Mouse (Mus musculus) lung, postnatal 36 days (tissue): ENCODE data around the gene Lipo4.
"Not testable (repeated sequence)": the region's sequence is repeated elsewhere in the genome, so short reads cannot be mapped to it uniquely, and the experiment has no call there.

ENCODE experiments used
- DNase-seq: peaks from one replicate; pipeline ENCODE4 v3.0.0; 2022; ENCODE audit warnings: mixed read lengths

The Lipo4 gene

DNA sequence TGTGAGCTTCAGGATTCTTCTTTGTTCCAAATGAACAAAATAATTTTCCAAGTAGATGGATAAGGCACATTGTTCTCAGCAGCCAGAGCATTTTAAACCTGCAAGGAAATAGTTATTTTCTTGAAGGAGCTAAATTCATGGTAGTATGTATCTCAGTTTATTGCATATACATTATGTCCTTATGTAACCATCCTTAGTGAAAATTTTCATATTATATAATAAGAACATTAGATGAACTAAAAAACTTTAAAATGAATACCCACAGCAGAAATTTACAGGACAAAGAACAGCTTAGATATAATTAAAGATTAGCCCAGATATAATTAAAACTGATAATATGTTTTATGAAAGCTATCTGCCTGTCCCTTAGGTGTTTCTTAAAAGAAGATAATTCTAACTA lies at the start of gene Lipo4:
TSS of gene Lipo4 (minus strand) at position 101 of the 400 bp plus-strand sequence.
- no peak for DNase-seq

DNA sequence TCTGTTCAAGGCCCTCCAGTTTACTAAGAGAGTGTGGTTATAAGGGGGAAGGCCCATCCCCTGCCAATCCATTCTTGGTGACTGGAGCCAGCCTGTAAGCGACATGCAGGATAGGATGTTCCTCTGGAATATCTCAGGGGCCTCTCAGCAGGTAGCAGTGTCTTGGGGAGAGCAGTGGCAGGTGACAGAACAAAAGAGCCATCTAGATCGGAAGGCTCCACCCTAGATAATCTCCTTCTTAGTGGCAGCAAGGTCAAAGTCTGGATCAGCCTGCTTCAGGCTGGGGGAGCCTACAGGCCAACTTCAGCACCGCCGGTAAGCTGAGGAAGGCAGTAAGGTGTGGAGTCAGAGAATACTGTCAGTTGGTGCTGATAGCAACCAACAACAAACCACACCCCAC lies 61.2 kb downstream of the Lipo4 start:
- DNase-seq, result not testable (repeated sequence)

DNA sequence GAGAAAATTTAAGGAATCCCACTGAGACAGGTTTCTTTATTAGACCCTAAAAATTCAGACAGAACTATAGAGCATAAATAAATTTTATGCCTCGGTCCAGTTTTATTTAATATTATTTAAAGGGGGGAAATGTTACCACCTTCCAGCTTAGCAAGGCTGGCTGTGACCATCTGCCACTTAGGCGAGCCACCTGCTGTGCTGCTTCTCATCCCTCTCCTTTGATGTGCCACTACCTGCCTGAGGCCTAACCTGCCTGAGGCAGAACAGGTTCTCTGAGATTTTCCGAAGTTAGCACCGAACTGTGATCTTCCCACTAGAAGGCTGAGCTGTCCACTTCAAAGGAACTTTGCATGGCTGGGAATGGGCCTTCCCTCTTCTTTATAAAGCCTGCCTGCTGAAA lies 63.9 kb downstream of the Lipo4 start:
- no peak for DNase-seq
